Mouse (Mus musculus): ENCODE measurements at regions not wholly inside any gene's neighbourhood (a gene's known extent, or its start where the extent isn't known, plus 50 kb on each side); places are given as distances from the start of the nearest gene placed in this dataset.

DNA sequence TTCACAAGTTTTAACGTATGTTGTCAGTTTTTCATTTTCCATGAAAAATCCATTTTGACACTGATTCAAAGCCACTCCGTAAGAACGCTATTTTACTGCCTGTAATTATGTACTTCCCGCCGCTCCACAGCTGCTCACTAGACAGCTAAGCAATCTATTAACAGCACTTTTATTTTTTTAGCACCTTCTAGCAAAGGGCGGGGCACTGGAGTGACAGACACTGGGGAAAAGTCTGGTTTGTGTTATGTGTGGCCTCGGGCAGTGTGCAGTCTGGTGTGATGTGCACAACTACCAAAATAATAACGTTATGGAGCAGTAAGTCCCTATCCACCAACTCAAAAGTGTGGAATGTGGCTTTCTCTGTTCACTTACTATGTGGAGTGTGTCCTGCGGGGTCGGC, 223.0 kb downstream of the Lrig3 start:
- peaks cover 4% of the 10 kb centered on the region; the same call in 1 of the 2 replicates for H3K9me3 ChIP-seq (ENCODE audit: control insufficient read depth, low read length)
- H3K4me3 ChIP-seq (ENCODE audit: low read length) = no peak overlapping the region
- H3K4me1 ChIP-seq (ENCODE audit: control insufficient read depth, insufficient read depth, low read length) = no peaks in the 10 kb centered on the region
- H3K36me3 ChIP-seq (ENCODE audit: control insufficient read depth, insufficient read depth, low read length) = no peaks in the 10 kb centered on the region
- H3K9ac ChIP-seq (ENCODE audit: low read depth, low read length) = no peak overlapping the region
- ATAC-seq (ENCODE audit: low FRiP score, low TSS enrichment) = no peak
- 72% methylated on average over 10 of the region's 10 CpGs for WGBS
- no peak overlapping the region for H3K4me2 ChIP-seq (replicated peaks; ENCODE audit: low read depth, low read length)
- H3K27me3 ChIP-seq (ENCODE audit: control insufficient read depth, insufficient read depth, low read length) = no peaks in the 10 kb centered on the region
- H3K27ac ChIP-seq (ENCODE audit: low read depth, low read length) = no peak overlapping the region
